Mouse (Mus musculus): ENCODE data around the gene Snx12. TPM values are rescaled to one million over a fixed set of nuclear protein-coding genes. Genes with fewer than 3 reads are reported as not detected.

Gene Snx12
- polyA plus RNA-seq, 1 experiment from 2014 or later: 50.4 TPM

DNA sequence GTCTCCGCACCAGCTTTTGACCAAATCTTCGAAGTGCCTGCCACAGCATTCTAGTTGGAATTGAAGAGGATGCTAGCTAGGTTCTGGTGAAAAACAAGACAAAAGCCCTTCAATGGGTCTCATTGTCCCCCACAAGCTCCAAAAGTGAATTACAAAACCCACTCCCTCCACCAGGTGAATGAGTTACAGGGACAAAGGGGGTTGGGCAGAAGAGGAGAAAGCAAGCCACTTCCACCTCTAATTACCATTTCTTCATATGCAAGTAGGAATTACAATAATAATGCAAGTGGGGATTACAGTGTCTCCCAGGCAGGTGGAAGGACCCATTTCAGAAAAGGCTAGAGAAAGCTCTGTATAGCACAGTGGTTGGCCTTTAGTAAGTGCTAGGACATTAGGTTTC is 138.2 kb downstream of the Snx12 start:
- Histone ChIP-seq H3K27me3 (ENCODE audit: insufficient read depth, low read length) (no peaks in the 10 kb centered on the region), H3K36me3 (ENCODE audit: insufficient read depth) (no peaks in the 10 kb centered on the region), H3K27ac (ENCODE audit: low read depth) (no peak overlapping the region), H3K9me3 (ENCODE audit: low read depth, low read length) (no peaks in the 10 kb centered on the region), H3K4me3 (ENCODE audit: low read depth, low read length) (no peak overlapping the region), H3K4me2 (no peak overlapping the region; the same call in 1 of the 2 replicates), H3K4me1 (ENCODE audit: insufficient read depth) (no peaks in the 10 kb centered on the region), H3K9ac (no peak overlapping the region)
- TF ChIP-seq CTCF (IDR thresholded peaks at IDR 0.05; ENCODE audit: low read depth): no peak
- ATAC-seq (ENCODE audit: insufficient read depth): no peak
- no peak for DNase-seq
- 75% methylated on average over 2 of the region's 2 CpGs for WGBS

DNA sequence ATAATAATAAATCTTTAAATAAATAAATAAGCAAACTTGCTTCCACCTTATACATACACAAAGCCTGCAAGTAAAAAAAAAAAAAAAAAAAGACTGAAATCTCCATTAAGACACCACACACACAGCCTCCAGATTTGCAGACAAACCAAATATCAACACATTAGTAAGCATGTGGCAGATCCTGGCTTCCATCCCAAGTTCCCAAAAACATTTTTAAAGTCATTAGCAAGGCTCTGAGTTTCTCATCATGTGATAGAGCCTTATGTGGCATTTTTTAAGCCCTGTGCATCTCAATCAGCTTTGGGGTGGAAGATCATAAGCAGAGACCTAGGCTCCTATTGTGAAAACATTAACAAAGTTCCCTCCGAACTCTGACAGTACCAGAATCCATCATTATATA is 157.1 kb downstream of the Snx12 start:
- ATAC-seq (ENCODE audit: insufficient read depth) (no peak), DNase-seq (no peak)
- Histone ChIP-seq H3K4me1 (ENCODE audit: insufficient read depth) (no peaks in the 10 kb centered on the region), H3K4me2 (no peak overlapping the region), H3K27me3 (ENCODE audit: insufficient read depth, low read length) (no peaks in the 10 kb centered on the region), H3K27ac (ENCODE audit: low read depth) (no peak overlapping the region), H3K36me3 (ENCODE audit: insufficient read depth) (no peaks in the 10 kb centered on the region), H3K9ac (no peak overlapping the region), H3K4me3 (ENCODE audit: low read depth, low read length) (no peak overlapping the region), H3K9me3 (ENCODE audit: low read depth, low read length) (no peaks in the 10 kb centered on the region)
- no peak for TF ChIP-seq CTCF (IDR thresholded peaks at IDR 0.05; ENCODE audit: low read depth)
- WGBS: 63% methylated on average over 1 of the region's 1 CpGs

DNA sequence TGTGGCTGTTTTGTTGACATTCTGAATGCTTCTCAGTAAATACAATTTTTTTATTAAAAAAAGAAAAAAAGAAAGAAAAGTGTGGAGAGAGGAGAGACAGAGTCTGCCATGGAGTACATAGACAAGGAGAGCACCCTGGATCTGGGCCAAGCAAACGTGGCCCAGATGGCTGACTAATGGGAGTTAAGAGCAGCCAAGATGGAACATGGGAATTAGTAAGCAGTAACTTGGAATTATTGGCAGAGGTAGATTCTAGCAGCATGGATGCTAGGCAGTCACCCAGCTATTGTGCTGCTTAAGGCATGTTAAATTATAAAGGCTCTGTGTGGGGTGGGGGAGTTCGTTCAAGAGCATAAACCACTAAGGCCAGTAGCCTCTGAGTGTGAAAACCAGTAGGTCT is 158.9 kb downstream of the Snx12 start:
- H3K4me3 ChIP-seq (ENCODE audit: low read depth, low read length): no peak overlapping the region
- H3K27me3 ChIP-seq (ENCODE audit: insufficient read depth, low read length): no peaks in the 10 kb centered on the region
- H3K4me2 ChIP-seq: no peak overlapping the region
- H3K9ac ChIP-seq: no peak overlapping the region
- H3K9me3 ChIP-seq (ENCODE audit: low read depth, low read length): no peaks in the 10 kb centered on the region
- H3K4me1 ChIP-seq (ENCODE audit: insufficient read depth): no peaks in the 10 kb centered on the region
- H3K27ac ChIP-seq (ENCODE audit: low read depth): no peak overlapping the region
- TF ChIP-seq CTCF (IDR thresholded peaks at IDR 0.05; ENCODE audit: low read depth): no peak
- 34% methylated on average over 2 of the region's 2 CpGs for WGBS
- peak; percentile 39 for DNase-seq
- no peaks in the 10 kb centered on the region for H3K36me3 ChIP-seq (ENCODE audit: insufficient read depth)
- ATAC-seq (ENCODE audit: insufficient read depth): no peak

DNA sequence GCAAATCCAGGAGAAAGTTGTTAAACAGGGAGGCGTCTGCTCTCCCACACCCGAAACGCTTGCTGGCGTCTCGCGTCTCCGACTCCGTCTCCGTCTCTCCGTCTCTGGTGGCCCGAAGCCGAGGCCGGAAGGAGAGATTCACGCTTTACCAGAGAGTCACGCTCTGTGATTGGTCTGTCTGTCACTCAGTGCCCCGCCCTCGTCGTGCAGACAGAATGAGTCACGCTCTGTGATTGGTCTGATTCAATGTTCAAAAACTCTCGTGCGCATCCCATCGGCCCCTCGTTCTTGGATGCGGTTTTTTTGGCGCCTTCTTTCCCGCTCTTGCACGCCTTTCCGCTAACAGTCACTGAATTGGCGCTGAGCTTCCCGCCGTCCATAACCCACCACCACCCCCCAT is 162.8 kb downstream of the Snx12 start, which contains the start of gene Tex11:
Tex11 (minus strand) TSS at position 127 of the 400 bp plus-strand sequence.
- H3K27ac ChIP-seq (ENCODE audit: low read depth): no peak within 1 kb of the TSS
- H3K4me2 ChIP-seq: no peak within 1 kb of the TSS
- 88% methylated on average over 31 of the region's 31 CpGs for WGBS
- TF ChIP-seq CTCF (IDR thresholded peaks at IDR 0.05; ENCODE audit: low read depth): no peak
- no peaks in the 10 kb centered on the region for H3K36me3 ChIP-seq (ENCODE audit: insufficient read depth)
- no peak within 1 kb of the TSS for H3K4me3 ChIP-seq (ENCODE audit: low read depth, low read length)
- H3K9me3 ChIP-seq (ENCODE audit: low read depth, low read length): no peaks in the 10 kb centered on the region
- H3K4me1 ChIP-seq (ENCODE audit: insufficient read depth): no peaks in the 10 kb centered on the region
- no peak for DNase-seq
- H3K9ac ChIP-seq: no peak within 1 kb of the TSS
- ATAC-seq (ENCODE audit: insufficient read depth): no peak
- no peaks in the 10 kb centered on the region for H3K27me3 ChIP-seq (ENCODE audit: insufficient read depth, low read length)

Other genes with a start within 250 kb of the Snx12 start
- 0.05 and 0.45 TPM in 2 replicates for gene Tex11, start 162.9 kb downstream of the Snx12 start, polyA plus RNA-seq (2014; fragmentation: Nextera tagmentation; extraction: Ambion mirVana)
- 0.81 and 1.2 TPM in 2 replicates for gene Slc7a3, start 136.5 kb downstream of the Snx12 start, polyA plus RNA-seq (2014; fragmentation: Nextera tagmentation; extraction: Ambion mirVana)
- gene Foxo4, start 32.0 kb upstream of the Snx12 start, polyA plus RNA-seq (2014; fragmentation: Nextera tagmentation; extraction: Ambion mirVana): 2.5 and 3.1 TPM in 2 replicates
- gene Gm614, start 41.4 kb upstream of the Snx12 start, polyA plus RNA-seq (2014; fragmentation: Nextera tagmentation; extraction: Ambion mirVana): not detected in 2 replicates
- gene Il2rg, start 45.7 kb upstream of the Snx12 start, polyA plus RNA-seq (2014; fragmentation: Nextera tagmentation; extraction: Ambion mirVana): 17.1 and 17.9 TPM in 2 replicates
- gene Gm20489, start 46.5 kb upstream of the Snx12 start, polyA plus RNA-seq (2014; fragmentation: Nextera tagmentation; extraction: Ambion mirVana): not detected in 2 replicates
- 44.2 and 50.6 TPM in 2 replicates for gene Med12, start 51.5 kb upstream of the Snx12 start, polyA plus RNA-seq (2014; fragmentation: Nextera tagmentation; extraction: Ambion mirVana)
- gene Nlgn3, start 76.6 kb upstream of the Snx12 start, polyA plus RNA-seq (2014; fragmentation: Nextera tagmentation; extraction: Ambion mirVana): 9.6 and 10.6 TPM in 2 replicates
- gene Gjb1, start 153.8 kb upstream of the Snx12 start, polyA plus RNA-seq (2014; fragmentation: Nextera tagmentation; extraction: Ambion mirVana): 0.67 and 0.83 TPM in 2 replicates
- 26.2 and 29.8 TPM in 2 replicates for gene Zmym3, start 198.3 kb upstream of the Snx12 start, polyA plus RNA-seq (2014; fragmentation: Nextera tagmentation; extraction: Ambion mirVana)
- gene Nono, start 206.8 kb upstream of the Snx12 start, polyA plus RNA-seq (2014; fragmentation: Nextera tagmentation; extraction: Ambion mirVana): 452 and 463 TPM in 2 replicates
- 1.6 and 3.9 TPM in 2 replicates for gene Itgb1bp2, start 226.5 kb upstream of the Snx12 start, polyA plus RNA-seq (2014; fragmentation: Nextera tagmentation; extraction: Ambion mirVana)

All from lung, embryonic 14.5 days (tissue).